ENCODE assay signal across 12 mouse cellular contexts in genomic region chr2:159096667-159097066, GRCm38 (mm10).
DNase-seq lines count a peak whose midpoint lies in the region; ATAC-seq lines count a peak whose summit lies in the region.
"Had no signal": no experiment of that assay in that cellular context is flagged by ENCODE, and none has a peak within 500 bp of the region (broad histone marks: within the 10 kb centered on the region; RNA-seq: fewer than 3 reads in every experiment).

No protein-coding gene starts in this region.

- peak; percentile 19; the same call in 1 of the 2 replicates for ATAC-seq in forebrain, embryonic 13.5 days
- no peak for ATAC-seq in forebrain, embryonic 11.5 days (replicated peaks; ENCODE audit: low FRiP score)
- peak; percentile 62; the same call in 1 of the 2 replicates for ATAC-seq in kidney, embryonic 15.5 days (replicated peaks; ENCODE audit: low FRiP score)

- H3K9me3 ChIP-seq in forebrain, embryonic 13.5 days (replicated peaks), result no peaks in the 10 kb centered on the region
- H3K9me3 ChIP-seq in forebrain, embryonic 11.5 days (ENCODE audit: control insufficient read depth, low read length), result no peaks in the 10 kb centered on the region
- H3K9me3 ChIP-seq in kidney, embryonic 15.5 days (replicated peaks), result no peaks in the 10 kb centered on the region
- H3K9me3 ChIP-seq: embryonic facial prominence, embryonic 15.5 days; heart, embryonic 13.5 days; liver, embryonic 15.5 days had no signal

- no peak for DNase-seq in forebrain, embryonic 11.5 days (ENCODE audit: low spot score)
- DNase-seq in forelimb bud, embryonic 11.5 days (ENCODE audit: low read depth, low spot score), result peak; percentile 51
- peak; percentile 70 for DNase-seq in lung, postnatal 14 days
- DNase-seq in cerebellum, postnatal 4 days (ENCODE audit: low spot score in 2 of 2), result no peak
- no peak for DNase-seq in adrenal gland, adult 2 months
- no peak for DNase-seq in cerebellum, postnatal 36 days
- DNase-seq: layer of hippocampus, adult 9-11 months had no signal

- no peak overlapping the region for H3K4me2 ChIP-seq in forebrain, embryonic 13.5 days
- H3K4me2 ChIP-seq in forebrain, embryonic 11.5 days (ENCODE audit: low read depth, low read length, severe bottlenecking), result no peak overlapping the region
- H3K4me2 ChIP-seq in kidney, embryonic 15.5 days, result no peak overlapping the region
- H3K4me2 ChIP-seq: embryonic facial prominence, embryonic 15.5 days; heart, embryonic 13.5 days; liver, embryonic 15.5 days had no signal

- 0 out of 2 replicates have a peak overlapping the region, but pooled peaks have one; percentile 48 for H3K27ac ChIP-seq in forebrain, embryonic 13.5 days
- no peak overlapping the region for H3K27ac ChIP-seq in forebrain, embryonic 11.5 days (ENCODE audit: low read depth, low read length)
- H3K27ac ChIP-seq in kidney, embryonic 15.5 days, result no peak overlapping the region
- H3K27ac ChIP-seq: embryonic facial prominence, embryonic 15.5 days; heart, embryonic 13.5 days; liver, embryonic 15.5 days had no signal

- no peak overlapping the region for H3K4me3 ChIP-seq in forebrain, embryonic 13.5 days
- no peak overlapping the region for H3K4me3 ChIP-seq in forebrain, embryonic 11.5 days (ENCODE audit: low read depth, low read length)
- no peak overlapping the region for H3K4me3 ChIP-seq in kidney, embryonic 15.5 days (replicated peaks)
- H3K4me3 ChIP-seq: embryonic facial prominence, embryonic 15.5 days; heart, embryonic 13.5 days; liver, embryonic 15.5 days had no signal

- 53% methylated on average over 2 of the region's 2 CpGs for WGBS in forebrain, embryonic 13.5 days
- WGBS in forebrain, embryonic 11.5 days, result 44% methylated on average over 2 of the region's 2 CpGs
- WGBS in kidney, embryonic 15.5 days, result 24% methylated on average over 2 of the region's 2 CpGs

- H3K4me1 ChIP-seq in forebrain, embryonic 13.5 days, result peaks cover 8% of the 10 kb centered on the region; the same call in 1 of the 2 replicates
- no peaks in the 10 kb centered on the region for H3K4me1 ChIP-seq in forebrain, embryonic 11.5 days (replicated peaks; ENCODE audit: control insufficient read depth, insufficient read depth, low read length)
- H3K4me1 ChIP-seq in kidney, embryonic 15.5 days, result peaks cover 2% of the 10 kb centered on the region; the same call in 1 of the 2 replicates
- H3K4me1 ChIP-seq: heart, embryonic 13.5 days; liver, embryonic 15.5 days had no signal

- no peak overlapping the region for H3K9ac ChIP-seq in forebrain, embryonic 13.5 days
- H3K9ac ChIP-seq in forebrain, embryonic 11.5 days (ENCODE audit: low read length), result no peak overlapping the region
- no peak overlapping the region for H3K9ac ChIP-seq in kidney, embryonic 15.5 days
- H3K9ac ChIP-seq: embryonic facial prominence, embryonic 15.5 days; heart, embryonic 13.5 days; liver, embryonic 15.5 days had no signal

- no peaks in the 10 kb centered on the region for H3K27me3 ChIP-seq in forebrain, embryonic 13.5 days
- H3K27me3 ChIP-seq in forebrain, embryonic 11.5 days (ENCODE audit: control insufficient read depth, insufficient read depth, low read length), result no peaks in the 10 kb centered on the region
- H3K27me3 ChIP-seq in kidney, embryonic 15.5 days, result no peaks in the 10 kb centered on the region
- H3K27me3 ChIP-seq: embryonic facial prominence, embryonic 15.5 days; heart, embryonic 13.5 days; liver, embryonic 15.5 days had no signal

- no peaks in the 10 kb centered on the region for H3K36me3 ChIP-seq in forebrain, embryonic 13.5 days (ENCODE audit: poor library complexity, severe bottlenecking)
- no peaks in the 10 kb centered on the region for H3K36me3 ChIP-seq in forebrain, embryonic 11.5 days (ENCODE audit: control insufficient read depth, insufficient read depth, low read length)
- H3K36me3 ChIP-seq in kidney, embryonic 15.5 days, result no peaks in the 10 kb centered on the region
- H3K36me3 ChIP-seq: embryonic facial prominence, embryonic 15.5 days; heart, embryonic 13.5 days; liver, embryonic 15.5 days had no signal

Comparison
In these comparisons a context has a peak if more than half of its experiments do, and no peak if none do; other contexts are left out.
1. DNase-seq: peak in forelimb bud, embryonic 11.5 days (single experiment) and lung, postnatal 14 days (single experiment); none in forebrain, embryonic 11.5 days (single experiment), cerebellum, postnatal 4 days (0 of 2), adrenal gland, adult 2 months (single experiment) and cerebellum, postnatal 36 days (0 of 2).